Mouse (Mus musculus) kidney, adult 18-20 months (tissue): ENCODE measurements around the gene Nthl1.
"Not testable (repeated sequence)": the region's sequence is repeated elsewhere in the genome, so short reads cannot be mapped to it uniquely, and the experiment has no call there.

Source experiments
- DNase-seq: peaks from one replicate; pipeline ENCODE4 v3.0.0; 2021

Nthl1 gene

GRCm38 (mm10) chr17:24651835-24652234 is 19.4 kb downstream of the Nthl1 start:
- DNase-seq, result no peak

DNA sequence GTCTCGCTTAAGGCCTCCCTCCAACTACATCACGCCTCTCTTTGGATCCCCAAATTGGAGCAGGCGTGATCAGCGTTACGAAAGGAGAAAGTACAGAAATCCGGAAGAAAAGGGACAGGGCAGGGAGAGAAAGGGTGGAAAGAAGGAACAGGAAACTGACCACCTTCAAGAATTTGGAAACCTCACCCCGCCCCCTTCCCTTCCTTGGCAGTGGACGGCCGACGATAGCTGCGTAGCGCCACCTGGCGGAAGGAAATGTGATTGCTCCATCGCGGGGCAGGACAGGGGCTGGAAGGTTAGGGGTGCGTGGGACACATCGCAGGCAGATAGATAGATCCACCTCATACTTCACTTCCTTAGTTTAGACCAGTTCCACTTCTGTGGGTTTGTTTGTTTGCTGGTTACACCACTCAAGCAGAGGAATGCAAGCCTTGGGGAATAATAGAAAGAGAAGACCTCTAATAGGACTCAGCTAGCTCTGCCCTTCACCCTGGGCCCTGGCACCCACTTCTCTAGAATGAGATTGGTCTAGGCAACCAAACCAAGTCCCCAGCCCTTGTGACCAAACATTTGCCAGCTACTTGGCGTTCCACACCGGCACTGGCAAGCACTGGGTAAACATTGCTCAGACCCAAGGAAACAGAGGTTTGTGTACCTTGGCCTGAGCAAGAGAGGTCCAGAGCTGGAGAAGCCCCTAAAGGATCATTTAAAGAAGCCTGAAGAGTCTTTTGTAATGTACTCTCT is 21.7 kb downstream of the Nthl1 start:
- peak; percentile 83 for DNase-seq

DNA sequence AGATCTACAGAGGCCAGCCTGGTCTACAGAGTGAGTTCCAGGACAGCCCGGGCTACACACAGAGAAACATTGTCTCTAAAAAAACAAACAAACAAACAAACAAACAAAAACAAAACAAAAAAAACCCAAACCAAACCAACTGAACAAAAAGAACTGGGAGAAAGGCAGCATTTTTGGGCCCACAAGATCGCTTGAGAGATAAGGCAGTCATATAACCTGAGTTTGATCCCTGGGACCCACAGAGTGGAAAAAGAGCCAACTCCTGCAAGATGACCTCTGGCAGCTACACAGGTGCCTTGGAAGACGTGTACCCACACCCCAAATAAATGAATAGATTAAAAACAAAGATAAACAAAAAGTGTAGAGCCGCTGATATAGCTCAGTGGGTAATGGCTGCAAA is 22.5 kb downstream of the Nthl1 start:
- no peak for DNase-seq

DNA sequence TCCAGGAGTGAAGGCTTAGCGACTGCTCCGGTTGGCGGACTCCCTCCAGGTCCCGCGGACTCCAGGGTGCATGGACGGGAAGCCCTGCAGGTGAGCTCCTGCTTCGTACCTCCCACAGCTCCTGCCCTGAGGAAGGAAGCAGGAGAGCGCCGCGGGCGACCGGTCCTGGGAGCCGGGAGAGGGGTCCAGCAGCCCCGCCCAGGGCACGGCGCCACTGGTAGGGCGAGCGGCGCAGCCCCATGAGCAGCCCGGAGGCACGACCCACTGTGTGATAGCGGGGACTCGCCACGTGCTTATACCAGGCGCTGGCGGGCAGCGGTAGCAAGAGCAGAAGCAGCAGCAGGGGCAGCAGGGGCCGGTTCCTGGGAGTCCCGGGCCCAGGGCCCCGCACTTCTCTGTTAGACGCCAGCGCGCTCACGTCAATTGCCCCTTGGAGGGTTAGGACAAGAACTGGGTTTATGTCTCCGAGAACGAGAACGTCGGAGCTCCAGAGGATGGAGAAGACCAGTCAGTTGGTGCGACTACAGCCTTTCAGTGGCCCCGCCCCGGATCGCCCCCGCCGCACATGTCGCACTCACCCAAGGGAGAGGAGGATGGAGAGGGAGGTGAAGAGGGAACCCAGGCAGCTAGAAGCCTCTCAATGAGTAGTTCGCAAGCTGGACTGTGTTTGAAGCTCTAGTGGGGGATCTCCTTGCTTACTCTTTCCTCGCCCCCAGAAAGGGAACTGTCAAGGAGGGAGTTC is 25.7 kb downstream of the Nthl1 start, which contains the start of gene Npw:
TSS of gene Npw (minus strand) at position 441 of the 742 bp plus-strand sequence.
- peak; percentile 29 for DNase-seq

DNA sequence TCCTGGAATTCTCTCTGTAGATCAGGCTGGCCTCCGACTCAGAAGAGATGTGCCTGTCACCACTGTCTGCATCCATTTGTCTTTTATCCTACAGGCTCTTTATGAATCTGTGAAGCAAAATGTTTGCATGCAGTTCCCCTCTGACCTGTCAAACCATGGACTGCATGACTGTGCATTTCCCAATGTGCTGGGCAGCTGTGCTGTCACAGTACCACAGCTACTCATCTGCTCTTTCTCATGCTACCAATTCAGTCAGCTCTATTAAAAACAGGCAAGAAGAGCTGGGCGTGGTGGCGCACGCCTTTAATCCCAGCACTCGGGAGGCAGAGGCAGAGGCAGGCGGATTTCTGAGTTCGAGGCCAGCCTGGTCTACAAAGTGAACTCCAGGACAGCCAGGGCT is 34.5 kb downstream of the Nthl1 start:
- not testable (repeated sequence) for DNase-seq

DNA sequence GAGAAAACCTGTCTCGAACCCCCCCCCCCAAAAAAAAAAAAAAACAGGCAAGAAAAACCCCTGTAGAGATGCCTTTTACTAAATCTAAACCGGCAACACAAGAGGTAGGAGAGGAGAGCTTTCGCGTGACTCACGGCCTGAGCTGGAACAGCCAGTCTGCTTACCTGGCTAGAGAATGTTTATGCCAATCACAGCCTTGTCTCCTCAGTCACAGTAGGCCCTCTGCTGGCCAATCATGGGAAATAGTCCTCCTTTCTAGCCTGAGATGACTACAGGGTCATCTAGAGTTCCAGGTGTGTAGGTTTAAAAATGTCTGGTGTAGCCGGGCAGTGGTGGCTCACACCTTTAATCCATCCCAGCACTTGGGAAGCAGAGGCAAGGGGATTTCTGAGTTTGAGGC is 34.9 kb downstream of the Nthl1 start:
- DNase-seq, result peak; percentile 74

- not testable (repeated sequence) for DNase-seq
Measured at GRCm38 (mm10) chr17:24669214-24669544, 36.7 kb downstream of the Nthl1 start.

DNA sequence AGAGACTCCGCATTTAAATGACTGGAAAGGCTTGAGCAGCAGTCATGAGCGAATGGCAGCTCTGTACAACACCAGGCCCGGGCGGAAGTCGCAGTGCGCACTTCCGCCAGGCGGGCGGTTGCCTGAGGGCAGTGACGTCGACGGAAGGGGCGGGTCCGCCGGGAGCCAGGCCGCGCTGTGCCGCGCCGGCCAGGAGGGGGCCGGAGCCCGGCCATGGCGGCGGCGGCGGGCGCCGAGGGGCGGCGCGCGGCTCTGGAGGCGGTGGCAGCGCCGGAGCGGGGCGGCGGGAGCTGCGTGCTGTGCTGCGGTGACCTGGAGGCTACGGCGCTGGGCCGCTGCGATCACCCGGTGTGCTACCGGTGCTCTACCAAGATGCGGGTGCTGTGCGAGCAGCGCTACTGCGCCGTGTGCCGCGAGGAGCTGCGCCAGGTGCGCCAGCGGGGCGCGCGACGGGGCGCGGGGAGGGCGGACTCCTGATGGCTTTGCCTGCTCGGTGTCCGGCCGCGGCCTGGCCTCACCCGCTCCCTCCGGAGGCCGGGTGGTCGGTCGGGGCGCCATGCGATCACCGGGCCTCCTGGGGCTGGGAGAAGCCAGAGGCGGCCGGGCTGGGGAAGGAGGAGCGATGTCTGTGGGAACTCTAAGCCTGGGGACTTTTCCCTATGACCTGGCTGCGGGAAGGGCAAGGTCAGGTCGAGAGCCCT is 37.2 kb downstream of the Nthl1 start, which contains the start of gene Zfp598:
TSS of gene Zfp598 (plus strand) at position 143 of the 701 bp plus-strand sequence.
- DNase-seq, result peak; percentile 95

DNA sequence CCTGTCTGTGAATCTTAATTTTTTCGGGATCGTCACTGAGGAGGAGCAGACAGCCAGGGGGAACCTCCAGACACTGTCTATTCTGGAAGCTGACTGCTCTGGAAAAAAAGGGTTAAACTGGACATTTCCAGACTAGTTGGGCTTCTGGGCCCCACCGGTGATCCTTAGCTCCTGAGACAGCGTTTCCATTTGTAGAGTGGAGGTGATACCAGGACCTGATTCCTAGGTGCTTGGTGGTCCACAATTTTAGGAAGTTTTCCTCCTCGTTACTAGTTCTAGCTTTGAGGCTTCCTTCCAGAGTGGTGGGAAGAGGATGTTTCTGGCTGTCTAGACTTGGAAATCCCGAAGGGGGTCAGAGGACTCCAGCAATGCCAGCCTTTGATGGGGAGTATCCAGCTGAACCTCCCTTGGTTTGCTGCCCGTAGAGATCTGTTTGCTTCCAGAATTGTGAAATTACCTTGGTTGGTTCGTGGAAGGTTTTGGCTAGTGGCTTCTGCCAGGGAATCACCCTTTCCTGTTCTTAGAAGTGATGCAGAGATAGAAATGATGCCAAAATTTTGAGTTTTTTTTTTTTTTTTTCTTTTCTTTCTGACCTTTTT is 37.9 kb downstream of the Nthl1 start:
- DNase-seq, result no peak

DNA sequence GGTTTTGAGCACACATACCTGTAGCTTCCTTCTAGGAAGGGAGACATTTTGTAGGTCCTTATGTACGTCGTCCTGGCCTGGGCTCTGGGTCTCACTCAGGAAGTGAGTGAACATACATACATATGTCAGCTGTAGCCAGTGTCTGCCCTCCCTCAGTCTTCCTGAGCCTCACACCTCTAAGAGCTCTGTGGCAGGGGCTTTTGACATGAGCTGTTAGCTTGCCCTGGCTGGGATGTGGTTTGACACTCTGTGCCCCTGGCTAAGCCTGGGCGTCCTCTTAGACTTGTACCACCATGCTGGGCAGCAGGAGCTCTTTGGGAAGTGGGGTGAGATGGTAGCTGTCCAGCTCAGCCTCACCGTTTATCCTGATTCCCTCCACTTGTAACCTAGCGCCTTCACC is 38.9 kb downstream of the Nthl1 start:
- DNase-seq, result no peak

DNA sequence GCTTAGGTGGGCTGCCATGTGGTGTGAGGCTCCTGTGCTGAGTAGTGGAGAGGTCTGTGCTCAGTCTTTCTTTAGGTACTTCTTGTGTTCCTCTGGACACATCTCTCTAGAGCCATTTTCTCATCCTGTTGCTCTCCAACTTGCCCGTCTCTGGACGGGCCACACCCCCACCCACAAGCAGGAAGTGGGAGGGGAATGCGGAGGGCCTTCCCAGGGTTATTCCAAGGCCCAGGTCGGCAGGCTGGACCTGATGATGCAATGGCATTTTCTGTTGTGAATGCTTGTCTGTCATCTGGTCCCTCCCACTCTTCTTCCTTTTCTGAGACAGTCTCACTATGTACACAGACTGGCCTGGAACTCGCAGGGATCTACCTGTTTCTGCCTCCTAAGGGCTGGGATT is 39.7 kb downstream of the Nthl1 start:
- DNase-seq, result peak; percentile 61

GRCm38 (mm10) chr17:24674277-24674676 is 41.8 kb downstream of the Nthl1 start:
- DNase-seq, result no peak

GRCm38 (mm10) chr17:24676187-24676586 is 43.7 kb downstream of the Nthl1 start:
- DNase-seq, result peak; percentile 60

- DNase-seq, result no peak
Measured at GRCm38 (mm10) chr17:24676877-24677276, 44.4 kb downstream of the Nthl1 start.

DNA sequence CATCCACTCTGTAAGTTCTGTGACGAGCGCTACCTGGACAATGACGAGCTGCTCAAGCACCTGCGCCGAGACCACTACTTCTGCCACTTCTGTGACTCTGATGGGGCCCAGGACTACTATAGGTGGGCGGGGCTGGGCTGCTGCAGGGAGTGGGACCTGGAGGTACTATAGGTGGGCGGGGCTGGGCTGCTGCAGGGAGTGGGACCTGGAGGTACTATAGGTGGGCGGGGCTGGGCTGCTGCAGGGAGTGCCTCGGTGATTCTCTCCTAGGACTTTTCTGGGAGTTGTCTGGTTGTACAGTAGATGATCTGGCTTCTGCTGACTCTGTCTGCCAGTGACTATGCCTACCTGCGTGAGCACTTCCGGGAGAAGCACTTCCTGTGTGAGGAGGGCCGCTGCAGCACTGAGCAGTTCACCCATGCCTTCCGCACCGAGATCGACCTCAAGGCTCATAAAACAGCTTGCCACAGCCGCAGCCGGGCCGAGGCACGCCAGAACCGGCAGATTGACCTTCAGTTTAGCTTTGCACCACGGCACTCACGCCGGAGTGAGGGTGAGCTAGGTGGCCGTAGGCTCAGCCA is 45.1 kb downstream of the Nthl1 start:
- no peak for DNase-seq

DNA sequence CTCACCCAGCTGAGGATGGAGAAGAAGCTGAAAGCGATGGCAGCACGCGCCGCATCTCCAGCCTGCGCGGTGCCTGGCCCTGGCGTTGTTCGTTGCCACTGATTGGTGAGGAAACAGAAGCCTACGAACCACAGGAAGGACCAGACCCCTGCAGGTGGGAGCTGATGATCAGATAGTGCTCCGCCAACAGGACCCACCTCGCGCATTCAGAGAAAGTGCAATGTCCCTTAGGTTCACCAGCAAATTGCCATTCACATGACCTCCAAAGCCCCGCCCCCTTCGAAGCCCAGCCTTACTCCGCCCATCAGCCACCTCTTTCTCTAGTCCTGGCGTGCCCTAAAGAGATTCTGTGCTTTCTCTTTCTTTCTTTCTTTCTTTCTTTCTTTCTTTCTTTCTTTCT is 54.0 kb downstream of the Nthl1 start:
- DNase-seq, result peak; percentile 53

- DNase-seq, result peak; percentile 70
Measured at GRCm38 (mm10) chr17:24687146-24687595, 54.7 kb downstream of the Nthl1 start.

DNA sequence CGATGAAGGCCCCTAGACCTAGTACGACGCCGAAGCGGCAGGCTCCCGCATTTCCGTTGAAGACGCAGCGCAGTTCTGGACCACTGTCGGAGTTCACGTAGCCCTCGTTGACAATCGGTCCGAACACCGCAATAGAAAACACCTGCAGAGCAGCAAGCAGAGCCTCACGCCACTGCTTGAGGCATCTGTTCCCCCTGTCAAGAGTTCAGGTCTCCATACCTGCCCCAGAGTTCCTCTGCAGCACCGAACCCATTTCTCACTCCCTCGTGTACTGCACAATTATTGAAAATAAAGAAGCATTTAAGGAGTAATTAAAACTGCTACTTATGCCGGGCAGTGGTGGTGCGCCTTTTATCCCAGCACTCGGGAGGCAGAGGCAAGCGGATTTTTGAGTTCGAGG is 55.1 kb downstream of the Nthl1 start:
- DNase-seq, result no peak
